Mouse (Mus musculus): ENCODE results near the gene Il18bp. TPM values are rescaled to one million over a fixed set of nuclear protein-coding genes. Genes with fewer than 3 reads are reported as not detected.

Gene Il18bp
- polyA plus RNA-seq (2014; fragmentation: Illumina TruSeq; extraction: RNeasy Lipid Tissue Mini Kit (QIAGEN cat#74804); ENCODE audit: low read depth, low replicate concordance), result 16.7 TPM

GRCm38 (mm10) chr7:102018590-102018989, at the start of gene Il18bp:
Il18bp (minus strand) TSS chr7:102018690.

GRCm38 (mm10) chr7:102065046-102065891, 46.8 kb upstream of the Il18bp start, which contains the start of the genes Rnf121, Xndc1 and Xntrpc:
Rnf121 (minus strand) TSS chr7:102065469.
Xndc1 (plus strand) TSS chr7:102065511.
Xntrpc (plus strand) TSS chr7:102065713.

Other genes starting within 250 kb of the Il18bp start
- gene Phox2a, start 200.4 kb downstream of the Il18bp start, polyA plus RNA-seq (2014; fragmentation: Illumina TruSeq; extraction: RNeasy Lipid Tissue Mini Kit (QIAGEN cat#74804); ENCODE audit: low read depth, low replicate concordance), result 1.3 TPM
- 34.8 TPM for gene Inppl1, start 180.5 kb downstream of the Il18bp start, polyA plus RNA-seq (2014; fragmentation: Illumina TruSeq; extraction: RNeasy Lipid Tissue Mini Kit (QIAGEN cat#74804); ENCODE audit: low read depth, low replicate concordance)
- 1.5 TPM for gene Folr2, start 161.5 kb downstream of the Il18bp start, polyA plus RNA-seq (2014; fragmentation: Illumina TruSeq; extraction: RNeasy Lipid Tissue Mini Kit (QIAGEN cat#74804); ENCODE audit: low read depth, low replicate concordance)
- 5.7 TPM for gene Anapc15, start 155.0 kb downstream of the Il18bp start, polyA plus RNA-seq (2014; fragmentation: Illumina TruSeq; extraction: RNeasy Lipid Tissue Mini Kit (QIAGEN cat#74804); ENCODE audit: low read depth, low replicate concordance)
- not detected for gene Folr1, start 147.9 kb downstream of the Il18bp start, polyA plus RNA-seq (2014; fragmentation: Illumina TruSeq; extraction: RNeasy Lipid Tissue Mini Kit (QIAGEN cat#74804); ENCODE audit: low read depth, low replicate concordance)
- gene Lamtor1, start 112.8 kb downstream of the Il18bp start, polyA plus RNA-seq (2014; fragmentation: Illumina TruSeq; extraction: RNeasy Lipid Tissue Mini Kit (QIAGEN cat#74804); ENCODE audit: low read depth, low replicate concordance), result 13.8 TPM
- not detected for gene Tomt, start 112.3 kb downstream of the Il18bp start, polyA plus RNA-seq (2014; fragmentation: Illumina TruSeq; extraction: RNeasy Lipid Tissue Mini Kit (QIAGEN cat#74804); ENCODE audit: low read depth, low replicate concordance)
- gene Lrrc51, start 84.8 kb downstream of the Il18bp start, polyA plus RNA-seq (2014; fragmentation: Illumina TruSeq; extraction: RNeasy Lipid Tissue Mini Kit (QIAGEN cat#74804); ENCODE audit: low read depth, low replicate concordance), result 5.7 TPM
- 110 TPM for gene Numa1, start 84.6 kb downstream of the Il18bp start, polyA plus RNA-seq (2014; fragmentation: Illumina TruSeq; extraction: RNeasy Lipid Tissue Mini Kit (QIAGEN cat#74804); ENCODE audit: low read depth, low replicate concordance)
- gene Rnf121, start 46.8 kb upstream of the Il18bp start, polyA plus RNA-seq (2014; fragmentation: Illumina TruSeq; extraction: RNeasy Lipid Tissue Mini Kit (QIAGEN cat#74804); ENCODE audit: low read depth, low replicate concordance), result 13.8 TPM
- 8.8 TPM for gene Xndc1, start 46.8 kb upstream of the Il18bp start, polyA plus RNA-seq (2014; fragmentation: Illumina TruSeq; extraction: RNeasy Lipid Tissue Mini Kit (QIAGEN cat#74804); ENCODE audit: low read depth, low replicate concordance)
- gene Xntrpc, start 47.0 kb upstream of the Il18bp start, polyA plus RNA-seq (2014; fragmentation: Illumina TruSeq; extraction: RNeasy Lipid Tissue Mini Kit (QIAGEN cat#74804); ENCODE audit: low read depth, low replicate concordance), result not detected
- gene Trpc2, start 64.4 kb upstream of the Il18bp start, polyA plus RNA-seq (2014; fragmentation: Illumina TruSeq; extraction: RNeasy Lipid Tissue Mini Kit (QIAGEN cat#74804); ENCODE audit: low read depth, low replicate concordance), result not detected
- not detected for gene Art1, start 83.1 kb upstream of the Il18bp start, polyA plus RNA-seq (2014; fragmentation: Illumina TruSeq; extraction: RNeasy Lipid Tissue Mini Kit (QIAGEN cat#74804); ENCODE audit: low read depth, low replicate concordance)
- gene Art5, start 90.8 kb upstream of the Il18bp start, polyA plus RNA-seq (2014; fragmentation: Illumina TruSeq; extraction: RNeasy Lipid Tissue Mini Kit (QIAGEN cat#74804); ENCODE audit: low read depth, low replicate concordance), result not detected
- not detected for gene Chrna10, start 98.1 kb upstream of the Il18bp start, polyA plus RNA-seq (2014; fragmentation: Illumina TruSeq; extraction: RNeasy Lipid Tissue Mini Kit (QIAGEN cat#74804); ENCODE audit: low read depth, low replicate concordance)
- gene Nup98, start 191.5 kb upstream of the Il18bp start, polyA plus RNA-seq (2014; fragmentation: Illumina TruSeq; extraction: RNeasy Lipid Tissue Mini Kit (QIAGEN cat#74804); ENCODE audit: low read depth, low replicate concordance), result 65.3 TPM
- gene Pgap2, start 191.5 kb upstream of the Il18bp start, polyA plus RNA-seq (2014; fragmentation: Illumina TruSeq; extraction: RNeasy Lipid Tissue Mini Kit (QIAGEN cat#74804); ENCODE audit: low read depth, low replicate concordance), result 78.5 TPM
- gene Rhog, start 237.4 kb upstream of the Il18bp start, polyA plus RNA-seq (2014; fragmentation: Illumina TruSeq; extraction: RNeasy Lipid Tissue Mini Kit (QIAGEN cat#74804); ENCODE audit: low read depth, low replicate concordance), result 7.1 TPM
- 15.4 TPM for gene Stim1, start 249.1 kb upstream of the Il18bp start, polyA plus RNA-seq (2014; fragmentation: Illumina TruSeq; extraction: RNeasy Lipid Tissue Mini Kit (QIAGEN cat#74804); ENCODE audit: low read depth, low replicate concordance)